Mouse (Mus musculus) kidney, embryonic 14.5 days (tissue): ENCODE results near the gene Tpk1. TPM values are rescaled to one million over a fixed set of nuclear protein-coding genes. Genes with fewer than 3 reads are reported as not detected.
A peak's percentile ranks its signal among the peaks of the same experiment; 100 is the strongest.

ENCODE experiments used
- ATAC-seq: fragments of 200-750 bp; cut with Nextera tagmentation; 2 replicates; pipeline ENCODE4 v1.8.0; 2017; ENCODE audit warnings: moderate number of reproducible peaks, mild to moderate bottlenecking, moderate TSS enrichment, moderate library complexity; ENCODE audit not compliant: low FRiP score, low TSS enrichment
- H3K27ac ChIP-seq: fragments of 300-500 bp; sonication (generic); 2 replicates; pipeline ENCODE4 v1.5.1; 2014; ENCODE audit warnings: low read depth, mild to moderate bottlenecking, low read length, moderate library complexity, mixed read lengths
- H3K27me3 ChIP-seq: fragments of 300-500 bp; sonication (generic); 2 replicates; pipeline ENCODE4 v1.6.1; 2014; ENCODE audit warnings: mild to moderate bottlenecking, low read length; ENCODE audit not compliant: control insufficient read depth, insufficient read depth
- H3K36me3 ChIP-seq: fragments of 300-500 bp; sonication (generic); 2 replicates; pipeline ENCODE4 v1.6.1; 2014; ENCODE audit warnings: low read length, mixed read lengths; ENCODE audit not compliant: control insufficient read depth, insufficient read depth
- H3K4me1 ChIP-seq: fragments of 300-500 bp; sonication (generic); 2 replicates; pipeline ENCODE4 v1.6.1; 2014; ENCODE audit warnings: low read length, mixed read lengths; ENCODE audit not compliant: control insufficient read depth, insufficient read depth
- H3K4me2 ChIP-seq: fragments of 300-500 bp; sonication (generic); replicated peaks from 2 replicates; pipeline ENCODE4 v1.6.1; 2014; ENCODE audit warnings: low read depth, mild to moderate bottlenecking, low read length
- H3K4me3 ChIP-seq: fragments of 300-500 bp; sonication (generic); 2 replicates; pipeline ENCODE4 v1.5.1; 2014; ENCODE audit warnings: mild to moderate bottlenecking, low read length
- H3K9ac ChIP-seq: fragments of 300-500 bp; sonication (generic); 2 replicates; pipeline ENCODE4 v1.6.1; 2014; ENCODE audit warnings: low read depth, mild to moderate bottlenecking, low read length, moderate library complexity
- H3K9me3 ChIP-seq: fragments of 300-500 bp; sonication (generic); 2 replicates; pipeline ENCODE4 v1.6.1; 2016; ENCODE audit warnings: low read length; ENCODE audit not compliant: control insufficient read depth
- WGBS: fragments of 180-500 bp; shearing (Covaris S2); extraction: QIAGEN DNeasy Blood & Tissue Kit; methylation state at CpG from one replicate; pipeline ENCODE4 v1.1.7; 2014; 5-methylcytosine and 5-hydroxymethylcytosine counted together
- polyA plus RNA-seq: library from polyadenylated mRNA; unstranded; fragments of >200 nt; fragmentation: Nextera tagmentation; extraction: Ambion mirVana; gene quantifications from 2 replicates; pipeline ENCODE4 v1.2.1, GENCODE M21; 2014

Gene Tpk1
- polyA plus RNA-seq, 1 experiment from 2014 or later, result 14.2 TPM

DNA sequence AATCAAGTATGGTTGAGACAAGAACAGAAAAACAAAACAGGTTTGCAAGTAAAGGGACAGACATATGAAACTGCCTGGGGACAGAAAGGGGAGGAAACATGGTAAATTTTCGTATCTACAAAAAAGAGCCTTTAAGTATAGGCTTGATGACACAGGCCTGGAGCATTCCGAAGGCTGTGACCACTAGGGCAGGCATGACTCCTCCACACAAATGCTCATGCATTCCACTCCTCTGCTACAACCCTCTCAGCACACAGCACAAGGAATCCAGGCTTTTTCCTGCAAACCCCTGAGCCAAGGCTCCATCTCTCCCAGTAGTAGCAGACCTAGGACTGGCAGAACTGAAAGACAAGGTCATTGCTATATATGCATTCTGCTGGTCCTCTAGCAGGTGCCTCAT lies 179.4 kb downstream of the Tpk1 start:
- Histone ChIP-seq H3K4me2 (no peak overlapping the region), H3K36me3 (no peaks in the 10 kb centered on the region), H3K9me3 (no peaks in the 10 kb centered on the region), H3K9ac (no peak overlapping the region), H3K4me1 (no peaks in the 10 kb centered on the region), H3K27me3 (no peaks in the 10 kb centered on the region), H3K27ac (no peak overlapping the region), H3K4me3 (no peak overlapping the region)
- WGBS, result 81% methylated on average over 2 of the region's 2 CpGs
- no peak for ATAC-seq

DNA sequence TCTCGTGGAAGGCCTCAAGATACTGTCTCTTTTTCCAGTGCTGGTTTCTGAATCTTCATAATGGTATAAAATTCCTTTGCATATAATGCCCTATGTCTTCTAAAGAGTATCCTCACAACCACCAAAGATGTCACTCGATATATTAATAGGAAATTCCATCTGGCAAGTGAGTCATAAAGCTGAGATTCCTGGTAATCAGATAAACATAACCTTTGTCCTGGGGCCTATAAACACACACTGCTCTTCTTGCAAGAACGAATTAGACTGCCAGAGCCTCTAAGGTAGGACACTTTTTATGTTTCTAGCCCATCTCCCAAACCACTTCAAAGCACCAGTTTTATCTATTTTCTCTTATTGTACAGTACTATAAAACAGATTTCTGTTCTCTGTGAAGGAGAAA lies 185.4 kb downstream of the Tpk1 start:
- Histone ChIP-seq H3K4me2 (no peak overlapping the region), H3K4me3 (no peak overlapping the region), H3K36me3 (no peaks in the 10 kb centered on the region), H3K4me1 (no peaks in the 10 kb centered on the region), H3K27me3 (no peaks in the 10 kb centered on the region), H3K27ac (no peak overlapping the region), H3K9ac (no peak overlapping the region), H3K9me3 (no peaks in the 10 kb centered on the region)
- 43% methylated on average over 3 of the region's 3 CpGs for WGBS
- no peak for ATAC-seq

DNA sequence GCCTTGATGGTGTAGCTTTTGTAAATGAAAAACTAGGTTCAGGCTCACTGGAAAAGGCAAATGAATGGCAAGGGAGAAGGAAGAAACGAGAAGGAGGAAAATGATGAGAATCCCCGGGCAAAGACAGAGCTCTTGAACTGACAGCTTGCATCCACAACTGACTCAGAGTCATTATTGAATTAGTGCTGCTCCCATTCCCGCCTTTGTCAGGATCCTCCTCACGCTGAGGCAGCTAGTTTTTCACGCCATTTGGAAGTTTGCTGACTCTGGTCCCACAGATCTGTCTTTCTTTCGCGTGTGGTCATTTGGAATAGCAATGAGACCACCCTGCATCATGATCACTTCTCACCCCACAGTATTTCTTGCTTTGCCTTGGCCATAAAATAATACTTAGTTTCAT lies 187.3 kb downstream of the Tpk1 start:
- no peaks in the 10 kb centered on the region for H3K36me3 ChIP-seq

DNA sequence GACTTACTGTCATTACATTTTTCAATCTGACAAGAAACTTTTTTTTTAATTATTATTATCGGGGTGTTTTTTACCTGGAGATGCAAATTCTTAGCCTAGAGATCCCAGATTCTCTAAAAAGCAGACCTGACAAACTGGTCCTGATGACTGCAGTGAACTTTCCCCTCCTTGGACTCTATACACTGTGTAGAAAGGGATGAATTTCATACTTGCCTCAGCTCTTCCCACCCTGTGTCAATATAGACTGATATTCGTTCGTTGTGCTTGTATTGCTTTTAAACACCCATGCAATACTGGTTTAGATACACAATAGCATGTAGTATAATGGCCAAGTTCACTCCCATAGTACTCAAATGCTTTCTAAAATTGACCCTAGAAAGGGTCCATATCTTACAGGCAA lies 189.7 kb downstream of the Tpk1 start:
- 96% methylated on average over 3 of the region's 3 CpGs for WGBS
- no peak for ATAC-seq
- Histone ChIP-seq H3K9me3 (no peaks in the 10 kb centered on the region), H3K4me1 (no peaks in the 10 kb centered on the region), H3K36me3 (no peaks in the 10 kb centered on the region), H3K27me3 (no peaks in the 10 kb centered on the region), H3K9ac (no peak overlapping the region), H3K27ac (no peak overlapping the region), H3K4me3 (no peak overlapping the region), H3K4me2 (no peak overlapping the region)

More for the DNA sequence above, 187.3 kb downstream of the Tpk1 start:
- ATAC-seq, result no peak
- H3K9me3 ChIP-seq, result no peaks in the 10 kb centered on the region
- no peak overlapping the region for H3K4me2 ChIP-seq
- H3K27ac ChIP-seq, result no peak overlapping the region
- 66% methylated on average over 7 of the region's 7 CpGs for WGBS
- H3K4me3 ChIP-seq, result no peak overlapping the region
- no peaks in the 10 kb centered on the region for H3K27me3 ChIP-seq
- H3K9ac ChIP-seq, result no peak overlapping the region
- H3K4me1 ChIP-seq, result no peaks in the 10 kb centered on the region

DNA sequence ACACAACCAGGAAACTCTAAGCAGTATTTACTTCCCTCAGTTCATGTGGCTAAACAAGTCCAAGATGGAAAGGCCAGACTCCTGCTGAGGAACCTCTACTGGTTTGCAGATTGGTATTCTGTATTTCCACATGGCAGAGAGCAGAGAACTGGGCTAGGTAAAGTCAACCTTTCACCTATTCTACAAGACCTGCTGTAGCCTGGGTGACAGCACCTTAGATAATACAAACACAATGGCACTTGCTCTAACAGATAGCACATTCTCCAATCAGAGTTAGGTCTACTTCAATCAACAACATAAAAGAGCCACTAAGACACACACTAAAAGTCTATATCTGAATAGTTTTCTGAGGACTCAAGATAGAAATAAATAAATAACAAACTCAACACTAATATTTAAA lies 190.2 kb downstream of the Tpk1 start:
- H3K27me3 ChIP-seq, result no peaks in the 10 kb centered on the region
- no peak overlapping the region for H3K4me3 ChIP-seq
- H3K4me1 ChIP-seq, result no peaks in the 10 kb centered on the region
- no peak overlapping the region for H3K9ac ChIP-seq
- no peak overlapping the region for H3K27ac ChIP-seq
- H3K9me3 ChIP-seq, result no peaks in the 10 kb centered on the region
- no peak overlapping the region for H3K4me2 ChIP-seq
- H3K36me3 ChIP-seq, result no peaks in the 10 kb centered on the region
- ATAC-seq, result no peak

DNA sequence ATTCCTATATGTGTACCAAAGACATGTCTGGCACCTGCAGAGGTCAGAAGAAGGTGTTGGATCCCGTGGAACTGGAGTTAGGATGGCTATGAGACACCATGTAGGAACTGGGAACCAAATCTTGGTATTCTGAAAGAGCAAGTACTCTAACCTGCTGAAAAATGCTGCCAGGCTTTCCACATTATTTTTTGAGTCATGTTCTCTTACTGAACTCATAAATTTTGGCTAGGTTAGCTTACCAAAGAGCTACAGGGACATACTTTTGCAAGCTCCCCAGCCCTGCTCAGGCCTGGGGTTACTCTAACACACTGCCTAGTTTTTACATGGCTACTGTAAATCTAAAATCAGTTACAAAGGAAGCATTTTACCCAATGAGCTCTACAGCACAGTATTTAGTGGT lies 194.5 kb downstream of the Tpk1 start:
- Histone ChIP-seq H3K9me3 (no peaks in the 10 kb centered on the region), H3K4me2 (no peak overlapping the region), H3K4me1 (no peaks in the 10 kb centered on the region), H3K4me3 (no peak overlapping the region), H3K9ac (no peak overlapping the region), H3K36me3 (no peaks in the 10 kb centered on the region), H3K27me3 (no peaks in the 10 kb centered on the region), H3K27ac (no peak overlapping the region)
- ATAC-seq, result no peak
- 80% methylated on average over 1 of the region's 1 CpGs for whole genome bisulfite sequencing

DNA sequence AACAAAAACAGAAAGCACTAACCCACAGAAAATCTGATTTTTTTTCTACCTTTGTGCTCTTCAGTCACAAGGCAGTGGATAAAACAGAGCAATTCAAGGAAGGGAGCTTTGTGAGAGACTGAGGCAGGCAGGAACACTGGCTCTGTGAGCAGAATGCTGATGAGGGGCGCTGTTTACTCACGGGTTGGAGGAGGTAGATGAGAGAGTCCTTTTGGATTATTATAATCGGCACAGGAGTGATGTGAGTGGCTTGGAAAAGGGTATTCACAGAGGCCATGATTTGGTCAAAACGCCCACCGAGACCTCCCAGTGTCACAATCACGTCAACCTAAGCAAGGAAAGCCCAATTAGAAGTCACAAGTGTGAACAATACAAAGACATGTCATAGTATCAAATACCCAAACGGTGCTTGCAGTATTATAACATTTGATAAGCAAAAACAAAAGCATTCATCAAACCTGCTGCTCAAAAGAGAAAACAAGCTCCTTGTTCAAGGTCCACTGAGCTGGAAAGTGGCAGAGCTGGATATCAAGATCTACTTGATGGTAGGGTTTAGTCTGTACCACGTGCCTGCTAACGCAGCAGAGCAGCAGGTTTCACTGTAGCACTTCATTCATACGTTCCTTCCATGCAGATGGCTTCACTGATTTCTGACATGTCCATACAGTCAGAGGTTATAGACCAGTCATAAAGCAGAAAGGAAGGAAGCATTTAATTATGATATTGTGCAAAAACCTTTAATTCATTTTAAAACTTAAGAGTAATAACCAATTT lies 197.1 kb downstream of the Tpk1 start:
- no peak for ATAC-seq

DNA sequence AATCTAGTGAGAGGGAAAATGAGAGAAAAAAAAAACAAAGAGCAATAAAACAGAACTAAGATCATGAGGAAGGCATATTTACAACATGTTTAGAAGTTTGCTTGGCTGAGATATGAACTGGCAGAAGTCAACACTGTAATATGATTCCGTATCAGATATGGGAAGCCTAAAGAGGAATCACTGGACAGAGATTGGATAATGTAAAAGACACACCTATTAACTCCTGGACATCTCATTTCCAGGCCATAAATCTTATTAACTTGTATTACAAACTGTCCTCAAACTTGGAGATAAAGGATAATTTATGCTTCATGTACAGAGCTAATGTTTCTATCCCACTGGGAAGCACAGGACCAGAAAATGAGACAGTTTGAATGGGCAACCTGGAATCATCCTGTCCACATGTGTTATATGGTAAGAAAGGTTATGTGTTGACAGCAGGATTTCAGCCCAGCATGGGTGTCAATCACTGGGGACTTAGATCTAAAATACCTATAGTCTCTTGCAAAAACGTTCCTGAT lies 203.2 kb downstream of the Tpk1 start:
- Histone ChIP-seq H3K4me2 (no peak overlapping the region), H3K36me3 (no peaks in the 10 kb centered on the region), H3K4me1 (no peaks in the 10 kb centered on the region), H3K9ac (no peak overlapping the region), H3K9me3 (no peaks in the 10 kb centered on the region), H3K27me3 (no peaks in the 10 kb centered on the region), H3K27ac (no peak overlapping the region), H3K4me3 (no peak overlapping the region)
- WGBS, result 41% methylated on average over 2 of the region's 2 CpGs
- ATAC-seq, result peak; percentile 89

More for the DNA sequence above, 197.1 kb downstream of the Tpk1 start:
- 60% methylated on average over 10 of the region's 10 CpGs for WGBS
- no peak overlapping the region for H3K4me2 ChIP-seq
- H3K4me1 ChIP-seq, result no peaks in the 10 kb centered on the region
- H3K27ac ChIP-seq, result no peak overlapping the region
- H3K27me3 ChIP-seq, result no peaks in the 10 kb centered on the region
- no peaks in the 10 kb centered on the region for H3K36me3 ChIP-seq
- no peaks in the 10 kb centered on the region for H3K9me3 ChIP-seq
- H3K9ac ChIP-seq, result no peak overlapping the region
- no peak overlapping the region for H3K4me3 ChIP-seq

DNA sequence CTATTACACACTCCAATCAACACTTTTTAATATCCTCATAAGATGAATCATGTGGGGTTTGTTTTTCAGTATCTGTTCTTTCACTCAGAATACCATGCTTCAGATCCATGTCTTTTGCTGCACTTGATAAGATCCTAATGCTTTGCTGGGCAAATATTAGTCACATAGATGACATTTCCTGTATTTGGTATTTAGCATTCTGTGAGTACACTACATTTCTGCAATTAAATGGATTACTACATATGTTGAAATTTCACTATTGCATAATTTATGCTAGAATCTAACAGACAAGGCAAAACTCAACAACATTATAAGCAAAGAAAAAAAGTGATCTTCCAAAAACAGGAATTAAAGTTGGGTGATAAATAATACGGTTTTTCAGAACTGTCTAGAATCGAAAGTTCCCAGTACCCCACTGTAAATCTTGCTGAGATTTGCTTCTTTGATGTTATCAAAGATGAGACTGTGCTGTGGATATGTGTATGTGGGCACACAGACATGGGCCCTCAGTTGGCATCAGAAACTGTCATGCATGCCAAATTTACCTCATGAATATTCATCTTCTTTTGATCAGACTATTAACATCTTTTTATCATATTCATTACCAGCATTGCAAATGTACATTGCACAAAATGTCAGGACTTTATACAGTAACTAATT lies 203.8 kb downstream of the Tpk1 start:
- no peak overlapping the region for H3K9ac ChIP-seq
- no peaks in the 10 kb centered on the region for H3K4me1 ChIP-seq
- no peak overlapping the region for H3K27ac ChIP-seq
- no peak overlapping the region for H3K4me2 ChIP-seq
- H3K4me3 ChIP-seq, result no peak overlapping the region
- no peaks in the 10 kb centered on the region for H3K27me3 ChIP-seq
- H3K36me3 ChIP-seq, result no peaks in the 10 kb centered on the region
- ATAC-seq, result no peak; the same call in 1 of the 2 replicates
- WGBS, result 59% methylated on average over 2 of the region's 2 CpGs
- H3K9me3 ChIP-seq, result no peaks in the 10 kb centered on the region
